Mouse (Mus musculus) hindbrain, embryonic 13.5 days (tissue): ENCODE results near the gene Slc15a4. TPM values are rescaled to one million over a fixed set of nuclear protein-coding genes. Genes with fewer than 3 reads are reported as not detected.

ENCODE experiments used
- ATAC-seq: fragments of 200-750 bp; cut with Nextera tagmentation; 2 replicates; pipeline ENCODE4 v1.8.0; 2017; ENCODE audit warnings: moderate TSS enrichment; ENCODE audit not compliant: low FRiP score
- H3K27ac ChIP-seq: fragments of 300-500 bp; sonication (generic); 2 replicates; pipeline ENCODE4 v1.5.1; 2015; ENCODE audit warnings: inconsistent platforms, mild to moderate bottlenecking, moderate library complexity
- H3K27me3 ChIP-seq: fragments of 300-500 bp; sonication (generic); 2 replicates; pipeline ENCODE4 v1.6.1; 2015; ENCODE audit warnings: mild to moderate bottlenecking, inconsistent platforms
- H3K36me3 ChIP-seq: fragments of 300-500 bp; sonication (generic); 2 replicates; pipeline ENCODE4 v1.6.1; 2015; ENCODE audit warnings: mild to moderate bottlenecking, inconsistent platforms
- H3K4me1 ChIP-seq: fragments of 300-500 bp; sonication (generic); replicated peaks from 2 replicates; pipeline ENCODE4 v1.6.1; 2015; ENCODE audit warnings: inconsistent platforms
- H3K4me2 ChIP-seq: fragments of 300-500 bp; sonication (generic); 2 replicates; pipeline ENCODE4 v1.6.1; 2015; ENCODE audit warnings: inconsistent platforms, mild to moderate bottlenecking, moderate library complexity
- H3K4me3 ChIP-seq: fragments of 300-500 bp; sonication (generic); 2 replicates; pipeline ENCODE4 v1.5.1; 2015; ENCODE audit warnings: mild to moderate bottlenecking, inconsistent platforms
- H3K9ac ChIP-seq: fragments of 300-500 bp; sonication (generic); 2 replicates; pipeline ENCODE4 v1.6.1; 2015; ENCODE audit warnings: mild to moderate bottlenecking, inconsistent platforms
- H3K9me3 ChIP-seq: fragments of 300-500 bp; sonication (generic); 2 replicates; pipeline ENCODE4 v1.6.1; 2016; ENCODE audit warnings: inconsistent platforms
- WGBS: fragments of 180-500 bp; shearing (Covaris S2); methylation state at CpG from one replicate; pipeline ENCODE4 v1.1.7; 2015; 5-methylcytosine and 5-hydroxymethylcytosine counted together
- polyA plus RNA-seq: library from polyadenylated mRNA; unstranded; fragments of >200 nt; fragmentation: Nextera tagmentation; extraction: Ambion mirVana; gene quantifications from 2 replicates; pipeline ENCODE4 v1.2.1, GENCODE M21; 2015

The Slc15a4 gene
- polyA plus RNA-seq, 1 experiment from 2014 or later = 26.4 TPM

DNA sequence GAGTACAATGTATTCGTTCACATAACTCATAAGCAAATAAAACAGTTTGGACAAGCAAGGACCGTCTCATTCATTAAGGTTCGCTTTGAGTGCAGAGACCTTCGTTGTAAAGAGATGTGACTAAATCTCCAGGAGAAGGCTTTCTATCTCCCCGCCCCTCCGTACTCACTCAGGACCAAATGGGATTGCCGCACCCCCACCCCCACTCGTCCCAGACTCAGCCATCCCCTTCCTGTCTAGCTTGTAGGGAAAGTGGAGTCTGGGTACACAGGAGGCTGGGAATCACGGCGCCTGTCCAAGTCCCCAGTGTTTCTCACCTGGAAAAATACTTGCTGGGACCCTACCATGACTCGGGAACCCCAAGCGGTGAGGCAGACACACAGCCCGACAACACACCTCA is 6.9 kb upstream of the Slc15a4 start:
- Histone ChIP-seq H3K4me2 (no peak overlapping the region), H3K36me3 (no peaks in the 10 kb centered on the region), H3K27ac (no peak overlapping the region), H3K9me3 (0 out of 2 replicates have a peak, but pooled peaks cover 3% of the 10 kb centered on the region), H3K9ac (no peak overlapping the region), H3K27me3 (no peaks in the 10 kb centered on the region), H3K4me1 (no peaks in the 10 kb centered on the region), H3K4me3 (no peak overlapping the region)
- WGBS = 94% methylated on average over 13 of the region's 13 CpGs
- no peak for ATAC-seq

DNA sequence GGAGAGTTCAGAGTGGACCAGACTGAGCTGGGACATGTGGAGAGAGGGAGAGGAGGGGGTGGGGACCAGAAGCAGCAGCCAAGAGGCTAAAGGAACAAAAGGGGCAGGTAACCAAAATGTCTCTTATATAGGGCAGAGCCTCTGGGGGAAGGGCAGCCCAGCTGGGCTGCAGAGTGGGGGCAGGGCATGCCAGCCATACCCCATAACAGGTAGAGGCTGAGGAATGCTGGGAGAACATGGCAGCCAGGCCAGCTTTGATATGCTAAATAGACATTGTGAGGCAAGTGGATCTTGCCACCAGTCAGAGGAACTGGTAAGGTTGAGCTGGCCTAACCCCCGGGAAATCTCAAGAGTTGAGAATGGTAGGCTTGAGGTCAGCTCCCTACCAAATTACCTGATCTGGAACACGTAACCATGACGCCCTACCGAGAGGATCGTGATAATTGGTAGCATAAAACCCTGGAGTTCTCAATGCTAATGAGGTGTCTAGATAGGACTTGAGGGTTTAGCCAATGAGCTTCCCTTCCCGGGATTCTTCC is 6.4 kb upstream of the Slc15a4 start:
- Histone ChIP-seq H3K4me1 (no peaks in the 10 kb centered on the region), H3K9ac (no peak overlapping the region), H3K27ac (no peak overlapping the region), H3K9me3 (0 out of 2 replicates have a peak, but pooled peaks cover 3% of the 10 kb centered on the region), H3K27me3 (no peaks in the 10 kb centered on the region), H3K4me3 (no peak overlapping the region), H3K4me2 (no peak overlapping the region), H3K36me3 (no peaks in the 10 kb centered on the region)
- no peak for ATAC-seq
- WGBS = 89% methylated on average over 6 of the region's 6 CpGs

DNA sequence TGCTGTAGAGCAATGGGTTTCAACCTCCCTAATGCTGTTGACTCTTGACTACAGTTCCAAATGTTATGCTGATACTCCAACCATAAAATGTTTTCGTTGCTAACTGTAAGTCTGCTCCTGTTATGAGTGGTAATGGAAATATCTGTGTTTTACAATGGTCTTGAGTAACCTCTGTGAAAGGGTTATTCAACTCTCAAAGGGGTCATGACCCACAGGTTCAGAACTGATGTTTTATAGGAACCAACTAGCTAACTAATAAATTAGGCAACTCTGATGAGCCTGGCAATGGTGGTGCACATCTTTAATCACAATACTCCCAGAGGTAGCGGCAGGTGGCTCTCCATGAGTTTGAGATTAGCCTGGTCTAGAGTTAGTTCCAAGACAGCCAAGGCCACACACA is 5.5 kb upstream of the Slc15a4 start:
- Histone ChIP-seq H3K4me3 (no peak overlapping the region), H3K27me3 (no peaks in the 10 kb centered on the region; the same call in 1 of the 2 replicates), H3K9me3 (no peaks in the 10 kb centered on the region), H3K27ac (no peak overlapping the region), H3K4me1 (peaks cover under 1% of the 10 kb centered on the region), H3K36me3 (no peaks in the 10 kb centered on the region), H3K4me2 (no peak overlapping the region), H3K9ac (no peak overlapping the region)
- 93% methylated on average over 2 of the region's 2 CpGs for WGBS
- ATAC-seq = no peak

DNA sequence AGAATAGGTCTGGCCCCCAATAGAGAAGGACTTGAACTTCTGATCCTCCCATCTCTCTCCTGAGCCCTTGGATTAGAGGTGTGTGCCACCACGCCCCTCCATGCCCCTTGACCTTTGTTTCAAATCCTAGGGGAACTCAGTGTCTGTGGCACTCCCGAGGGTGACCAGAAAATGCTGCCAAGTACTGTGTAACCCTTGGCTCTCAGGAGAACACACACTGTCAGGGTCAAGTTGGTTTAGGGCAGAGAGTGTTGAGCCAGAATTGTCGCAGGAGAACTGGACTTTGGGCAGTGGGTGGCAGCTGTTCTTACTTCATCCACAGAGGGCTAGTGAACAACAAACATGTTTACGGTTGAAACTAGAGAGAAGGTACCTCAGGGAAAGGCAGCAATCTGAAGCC is 4.9 kb upstream of the Slc15a4 start:
- no peaks in the 10 kb centered on the region for H3K36me3 ChIP-seq
- 69% methylated on average over 4 of the region's 4 CpGs for WGBS

DNA sequence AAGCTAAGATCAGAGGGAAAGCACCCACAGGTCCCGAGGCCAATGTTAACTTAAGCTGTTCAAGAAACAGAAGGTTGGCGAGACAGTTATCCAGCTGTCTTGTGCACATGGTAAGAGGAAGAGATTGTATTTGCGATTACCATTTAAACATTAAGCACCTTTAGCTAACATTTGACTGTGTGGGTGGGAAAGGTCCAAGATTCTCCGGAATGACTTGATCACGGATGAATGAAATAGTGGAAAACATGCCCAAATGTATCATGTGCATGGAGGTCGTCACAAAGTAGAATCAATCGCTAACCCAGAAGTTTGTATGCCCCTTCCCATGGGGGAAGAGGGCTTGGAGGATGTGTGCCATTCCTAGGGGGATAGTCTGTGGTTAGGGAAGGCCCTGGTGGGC is 969 bp upstream of the Slc15a4 start:
- H3K27ac ChIP-seq = no peak overlapping the region
- peaks cover 2% of the 10 kb centered on the region; the same call in 1 of the 2 replicates for H3K27me3 ChIP-seq
- no peaks in the 10 kb centered on the region for H3K36me3 ChIP-seq
- H3K4me3 ChIP-seq = no peak overlapping the region
- no peak for ATAC-seq
- 96% methylated on average over 7 of the region's 7 CpGs for WGBS
- H3K9me3 ChIP-seq = no peaks in the 10 kb centered on the region
- peak overlapping the region; percentile 97; the same call in 1 of the 2 replicates for H3K4me2 ChIP-seq
- peaks cover 14% of the 10 kb centered on the region for H3K4me1 ChIP-seq
- H3K9ac ChIP-seq = no peak overlapping the region

More for the DNA sequence above, 4.9 kb upstream of the Slc15a4 start:
- Histone ChIP-seq H3K4me3 (no peak overlapping the region), H3K4me2 (no peak overlapping the region), H3K9ac (no peak overlapping the region), H3K4me1 (peaks cover 6% of the 10 kb centered on the region), H3K9me3 (no peaks in the 10 kb centered on the region), H3K27ac (no peak overlapping the region), H3K27me3 (no peaks in the 10 kb centered on the region; the same call in 1 of the 2 replicates)
- ATAC-seq = no peak

DNA sequence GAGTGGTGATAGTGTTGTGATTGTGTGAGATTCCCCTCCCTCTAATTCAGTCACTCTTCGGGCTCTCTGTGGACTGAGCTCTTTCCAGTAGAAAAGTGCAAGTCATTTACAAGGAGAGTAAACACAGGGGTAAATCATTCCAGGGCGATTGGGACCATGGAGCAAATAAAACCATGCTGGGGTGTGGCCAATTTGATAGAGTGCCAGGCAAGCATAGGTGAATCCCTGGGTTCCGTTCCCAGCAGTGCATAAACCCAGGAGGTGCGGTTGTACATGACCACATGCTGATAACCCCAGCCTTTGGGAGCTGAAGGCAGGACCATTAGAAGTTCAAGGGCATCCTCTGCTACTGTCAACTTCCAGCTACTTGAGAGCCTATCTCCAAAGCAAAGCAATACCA is 491 bp upstream of the Slc15a4 start:
- peak overlapping the region; percentile 63 for H3K4me3 ChIP-seq
- H3K4me2 ChIP-seq = peak overlapping the region; percentile 97
- peaks cover 14% of the 10 kb centered on the region for H3K4me1 ChIP-seq
- H3K9ac ChIP-seq = peak overlapping the region; percentile 87; the same call in 1 of the 2 replicates
- no peak for ATAC-seq
- peaks cover 2% of the 10 kb centered on the region; the same call in 1 of the 2 replicates for H3K27me3 ChIP-seq
- no peaks in the 10 kb centered on the region for H3K9me3 ChIP-seq
- WGBS = 34% methylated on average over 4 of the region's 4 CpGs
- no peak overlapping the region for H3K27ac ChIP-seq
- H3K36me3 ChIP-seq = no peaks in the 10 kb centered on the region

DNA sequence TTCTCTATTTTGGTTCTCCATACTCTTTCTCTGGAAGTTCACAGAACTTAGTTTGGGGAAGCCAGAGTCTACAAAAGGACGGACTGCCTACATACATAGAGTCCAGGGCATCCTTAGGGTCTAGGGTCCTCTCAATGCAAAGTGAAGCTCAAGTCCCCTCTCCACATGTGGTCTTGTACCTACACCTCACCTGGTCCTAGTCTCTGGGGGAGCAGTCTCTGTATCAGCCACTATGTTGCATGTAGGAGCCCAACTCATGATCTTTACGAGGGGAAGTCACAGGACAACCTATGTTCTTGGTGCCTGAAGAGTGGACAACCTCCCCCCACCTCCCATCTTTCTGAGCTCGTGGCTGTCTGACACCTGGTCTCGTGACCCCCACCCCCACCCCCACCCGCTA is 1.0 kb downstream of the Slc15a4 start:
- Histone ChIP-seq H3K4me3 (peak overlapping the region; percentile 63), H3K36me3 (no peaks in the 10 kb centered on the region), H3K9me3 (no peaks in the 10 kb centered on the region), H3K27ac (no peak overlapping the region), H3K4me1 (peaks cover 14% of the 10 kb centered on the region), H3K9ac (peak overlapping the region; percentile 87), H3K4me2 (peak overlapping the region; percentile 97), H3K27me3 (peaks cover 2% of the 10 kb centered on the region; the same call in 1 of the 2 replicates)
- peak; percentile 36; the same call in 1 of the 2 replicates for ATAC-seq
- 16% methylated on average over 5 of the region's 5 CpGs for WGBS

DNA sequence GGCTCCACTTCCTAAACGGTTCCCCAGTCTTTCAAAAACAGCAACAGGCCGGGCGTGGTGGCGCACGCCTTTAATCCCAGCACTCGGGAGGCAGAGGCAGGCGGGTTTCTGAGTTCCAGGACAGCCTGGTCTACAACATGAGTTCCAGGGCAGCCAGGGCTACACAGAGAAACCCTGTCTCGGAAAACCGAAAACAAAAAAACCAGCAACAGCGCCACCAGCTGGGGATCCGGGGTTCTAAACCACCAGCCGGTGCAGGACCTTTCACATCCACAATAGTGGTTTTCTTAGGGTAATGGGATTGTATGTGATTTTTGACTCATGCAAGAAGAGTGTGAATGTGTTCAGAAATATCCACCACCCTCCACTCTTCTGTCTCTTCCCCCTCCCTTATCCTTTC is 5.5 kb downstream of the Slc15a4 start:
- no peak overlapping the region for H3K27ac ChIP-seq
- H3K9me3 ChIP-seq = no peaks in the 10 kb centered on the region
- peaks cover 6% of the 10 kb centered on the region for H3K4me1 ChIP-seq
- no peaks in the 10 kb centered on the region for H3K36me3 ChIP-seq
- no peak overlapping the region for H3K9ac ChIP-seq
- 0 out of 2 replicates have a peak, but pooled peaks cover 2% of the 10 kb centered on the region for H3K27me3 ChIP-seq
- no peak overlapping the region for H3K4me2 ChIP-seq
- ATAC-seq = no peak
- 91% methylated on average over 12 of the region's 12 CpGs for WGBS
- no peak overlapping the region for H3K4me3 ChIP-seq

DNA sequence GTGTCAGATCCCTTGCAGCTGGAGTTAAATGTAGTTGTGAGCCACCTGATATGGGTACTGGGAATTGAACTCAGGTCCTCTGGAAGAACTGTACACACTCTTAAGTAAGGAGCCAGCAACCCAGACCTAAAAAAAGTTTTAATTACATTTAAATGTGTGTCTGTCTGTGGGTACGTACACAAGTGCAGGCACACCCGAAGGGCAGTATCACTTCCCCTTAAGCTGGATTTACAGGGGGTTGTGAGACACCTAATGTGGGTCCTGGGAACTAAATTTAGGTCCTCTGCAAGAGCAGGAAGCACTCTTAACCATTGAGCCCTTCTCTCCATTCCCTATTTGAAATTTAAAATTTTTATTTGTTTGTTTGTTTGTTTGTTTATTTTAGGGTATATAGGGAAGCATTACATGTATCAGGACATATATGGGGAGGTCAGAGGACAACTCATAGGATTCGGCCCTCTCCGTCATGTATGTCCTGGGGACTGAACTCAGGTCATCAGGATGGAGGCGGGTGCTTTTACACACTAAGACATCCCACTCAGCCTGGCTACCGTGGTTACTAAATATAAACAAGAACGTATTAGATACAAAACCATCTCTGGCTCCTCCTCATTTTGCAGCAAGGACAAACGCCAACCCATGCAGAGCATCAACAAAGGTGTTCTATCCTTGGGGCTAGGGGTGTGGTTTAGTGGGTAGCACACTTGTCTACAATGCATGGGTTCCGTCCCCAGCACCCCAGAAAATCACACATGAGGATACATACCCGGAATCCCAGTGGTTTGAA is 8.1 kb downstream of the Slc15a4 start:
- Histone ChIP-seq H3K9ac (no peak overlapping the region), H3K27ac (no peak overlapping the region), H3K27me3 (peaks cover 5% of the 10 kb centered on the region; the same call in 1 of the 2 replicates), H3K4me1 (no peaks in the 10 kb centered on the region), H3K4me2 (no peak overlapping the region), H3K36me3 (no peaks in the 10 kb centered on the region), H3K4me3 (no peak overlapping the region), H3K9me3 (no peaks in the 10 kb centered on the region)
- WGBS = 85% methylated on average over 10 of the region's 10 CpGs
- no peak for ATAC-seq

DNA sequence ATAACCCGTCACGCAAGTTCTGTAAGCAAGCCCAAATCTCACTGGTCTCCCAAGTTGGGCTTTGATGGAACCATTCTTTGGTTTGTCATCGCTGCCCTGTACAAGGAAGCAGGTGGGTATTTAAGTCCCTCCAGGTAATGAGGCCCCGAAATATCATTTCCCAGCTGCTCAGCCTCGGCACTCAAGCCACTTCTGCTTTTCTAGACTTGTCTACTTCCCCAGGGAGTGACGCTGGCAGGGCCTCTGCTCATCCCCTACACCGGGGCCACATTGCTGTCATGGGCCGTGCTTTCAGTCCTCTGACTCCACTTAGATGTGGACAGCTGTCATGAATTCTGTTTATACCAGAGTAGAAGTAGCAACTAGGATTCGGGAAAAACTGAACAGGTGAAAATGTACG is 11.6 kb downstream of the Slc15a4 start:
- no peak overlapping the region for H3K4me3 ChIP-seq
- no peak overlapping the region for H3K9ac ChIP-seq
- H3K27me3 ChIP-seq = peaks cover 5% of the 10 kb centered on the region; the same call in 1 of the 2 replicates
- H3K4me1 ChIP-seq = peaks cover 4% of the 10 kb centered on the region
- ATAC-seq = no peak
- no peaks in the 10 kb centered on the region for H3K36me3 ChIP-seq
- 83% methylated on average over 10 of the region's 10 CpGs for WGBS
- H3K4me2 ChIP-seq = no peak overlapping the region
- no peak overlapping the region for H3K27ac ChIP-seq
- no peaks in the 10 kb centered on the region for H3K9me3 ChIP-seq

DNA sequence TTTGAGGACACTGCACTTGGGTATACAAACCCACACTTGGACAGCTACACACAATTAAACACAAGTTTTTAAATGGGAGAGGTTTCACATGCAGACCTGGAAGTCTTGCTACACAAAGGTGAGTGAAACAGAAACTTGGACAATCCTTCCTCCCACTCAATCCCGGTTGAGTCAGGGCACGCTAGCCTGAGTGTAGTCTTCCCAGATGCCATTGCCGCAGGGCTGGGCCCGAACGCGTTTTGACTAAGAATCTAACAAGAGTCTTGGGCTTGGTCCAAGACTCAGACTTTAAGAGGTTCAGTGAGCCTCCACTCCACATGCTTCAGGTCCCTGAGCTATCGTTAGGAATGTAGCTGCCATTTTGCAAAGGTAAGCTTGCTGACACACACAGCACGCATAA is 12.3 kb downstream of the Slc15a4 start:
- H3K4me3 ChIP-seq = no peak overlapping the region
- peaks cover 11% of the 10 kb centered on the region for H3K4me1 ChIP-seq
- no peak overlapping the region for H3K9ac ChIP-seq
- no peak overlapping the region for H3K4me2 ChIP-seq
- ATAC-seq = no peak
- H3K36me3 ChIP-seq = no peaks in the 10 kb centered on the region
- H3K27ac ChIP-seq = no peak overlapping the region
- peaks cover 5% of the 10 kb centered on the region; the same call in 1 of the 2 replicates for H3K27me3 ChIP-seq
- H3K9me3 ChIP-seq = no peaks in the 10 kb centered on the region
- WGBS = 86% methylated on average over 8 of the region's 8 CpGs

DNA sequence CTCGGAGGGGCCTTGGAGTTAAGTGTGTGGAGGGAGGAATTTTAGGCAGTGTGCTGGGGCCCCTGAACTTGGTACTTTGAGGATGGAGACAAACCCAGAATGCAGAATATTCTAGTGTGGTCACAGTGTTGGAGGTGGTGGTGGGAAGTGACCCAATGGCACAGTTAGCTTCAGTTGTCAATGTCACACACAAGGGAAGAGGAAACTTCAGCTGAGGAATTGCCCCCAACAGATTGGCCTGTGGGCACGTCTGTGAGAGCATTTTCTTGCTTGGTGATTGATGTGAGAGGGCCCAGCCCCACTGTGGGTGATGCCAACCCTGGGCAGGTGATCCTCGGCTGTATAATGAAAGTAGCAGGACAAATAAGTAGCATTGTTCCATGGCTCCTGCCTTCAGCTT is 13.9 kb downstream of the Slc15a4 start:
- WGBS = 75% methylated on average over 3 of the region's 3 CpGs
- Histone ChIP-seq H3K4me2 (no peak overlapping the region), H3K36me3 (no peaks in the 10 kb centered on the region), H3K27ac (no peak overlapping the region), H3K9me3 (no peaks in the 10 kb centered on the region), H3K9ac (no peak overlapping the region), H3K4me1 (peaks cover 26% of the 10 kb centered on the region), H3K4me3 (no peak overlapping the region), H3K27me3 (peaks cover 5% of the 10 kb centered on the region; the same call in 1 of the 2 replicates)
- no peak for ATAC-seq
